Mouse (Mus musculus) retina, postnatal 1 day (tissue): ENCODE data around the gene Ankfn1.
A peak's percentile ranks its signal among the peaks of the same experiment; 100 is the strongest.

Experiments used
- DNase-seq: peaks from one replicate; pipeline ENCODE4 v3.0.0-alpha.2; 2012

The Ankfn1 gene

DNA sequence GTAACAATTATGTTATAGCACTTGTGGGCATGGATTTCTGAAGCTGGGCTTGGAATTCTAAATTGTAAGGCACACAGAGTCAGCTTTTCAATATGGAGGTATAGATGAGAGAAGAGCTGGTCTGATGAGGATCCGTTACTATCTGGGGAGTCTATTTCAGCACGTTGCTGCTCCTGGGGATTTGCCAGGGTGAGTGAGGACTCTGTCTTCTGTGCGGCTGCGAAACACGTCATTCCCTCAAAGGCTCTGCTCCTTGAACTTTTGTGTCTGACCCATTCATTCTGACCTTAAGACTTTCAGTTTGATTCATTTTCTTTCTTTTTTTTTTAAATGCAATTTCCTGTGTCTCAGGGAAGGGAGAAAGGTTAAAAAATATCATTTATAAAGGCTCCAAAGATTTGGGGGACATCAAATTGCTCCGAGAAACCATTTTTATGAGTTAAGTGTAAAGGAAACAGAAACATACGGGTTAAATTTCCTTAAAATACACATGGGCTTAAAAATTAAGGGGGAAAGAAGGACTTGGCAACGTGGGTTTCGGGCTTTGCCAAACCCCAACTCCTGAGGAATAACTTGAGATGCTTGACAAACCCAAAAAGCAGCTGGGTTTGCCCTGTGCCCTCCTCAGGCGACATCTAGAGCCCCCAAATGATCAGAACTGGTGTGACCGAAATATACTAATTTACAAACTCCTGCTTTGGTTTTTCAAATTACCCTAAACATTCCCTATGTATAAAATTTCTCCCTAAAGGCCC is 207.9 kb downstream of the Ankfn1 start:
- no peak for DNase-seq

DNA sequence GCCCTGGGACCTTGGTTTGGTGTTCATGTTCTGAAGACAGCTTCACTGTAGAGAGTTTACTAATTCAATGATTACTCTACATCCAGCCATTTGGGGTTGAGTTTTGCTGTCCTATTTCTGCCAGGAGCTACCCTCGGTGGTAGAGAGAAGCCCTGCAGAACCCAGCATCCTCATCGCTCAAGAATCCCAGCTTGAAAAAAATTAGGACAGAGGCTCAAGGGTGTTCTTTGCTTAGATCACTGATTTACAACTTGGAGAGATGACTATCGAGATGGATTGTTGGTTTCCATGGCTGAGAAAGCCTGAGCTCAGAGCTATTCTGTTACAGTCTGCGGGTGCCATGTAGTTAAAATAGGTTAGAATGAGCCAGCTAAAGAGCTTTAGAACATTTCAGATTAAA is 209.2 kb downstream of the Ankfn1 start:
- no peak for DNase-seq

DNA sequence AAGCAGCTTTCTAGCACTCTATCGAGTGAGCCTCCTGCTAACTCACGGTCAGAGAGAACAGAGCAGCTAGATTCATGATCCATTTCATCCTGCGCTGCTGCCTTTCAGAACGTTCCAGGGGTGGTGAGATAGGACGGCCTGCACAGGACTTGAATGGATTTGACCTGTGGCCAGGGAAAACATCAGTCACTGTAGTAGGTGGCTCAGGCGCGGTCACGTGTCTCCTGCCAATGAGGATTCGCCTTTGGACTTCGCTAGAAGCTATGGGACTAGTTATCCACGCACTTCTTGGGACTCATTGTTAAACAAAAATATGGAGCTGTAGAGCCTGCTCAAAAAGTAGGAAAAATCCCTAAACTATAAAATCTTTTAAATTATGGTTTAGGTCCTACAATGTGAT is 226.0 kb downstream of the Ankfn1 start:
- no peak for DNase-seq

DNA sequence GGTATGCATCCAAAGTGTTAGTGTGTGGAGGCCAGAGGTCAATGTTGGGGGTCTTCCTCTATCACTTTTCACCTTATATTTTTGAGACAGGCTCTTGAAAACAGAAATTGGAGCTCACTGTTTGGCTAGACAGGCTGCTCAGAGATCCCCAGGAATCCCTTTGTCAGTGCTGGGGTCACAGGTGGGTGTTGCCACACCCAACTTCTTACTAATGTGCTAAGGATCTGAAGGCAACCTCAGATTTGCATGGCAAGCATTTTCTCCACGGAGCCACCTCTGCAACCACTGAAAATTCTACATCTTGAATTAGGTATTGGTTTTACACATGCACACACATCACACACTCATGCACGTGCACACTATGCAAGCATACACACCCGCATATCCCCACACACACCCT is 226.5 kb downstream of the Ankfn1 start:
- no peak for DNase-seq

- no peak for DNase-seq
These were observed 228.7 kb downstream of the Ankfn1 start for GRCm38 (mm10) chr11:89548786-89549185.

DNA sequence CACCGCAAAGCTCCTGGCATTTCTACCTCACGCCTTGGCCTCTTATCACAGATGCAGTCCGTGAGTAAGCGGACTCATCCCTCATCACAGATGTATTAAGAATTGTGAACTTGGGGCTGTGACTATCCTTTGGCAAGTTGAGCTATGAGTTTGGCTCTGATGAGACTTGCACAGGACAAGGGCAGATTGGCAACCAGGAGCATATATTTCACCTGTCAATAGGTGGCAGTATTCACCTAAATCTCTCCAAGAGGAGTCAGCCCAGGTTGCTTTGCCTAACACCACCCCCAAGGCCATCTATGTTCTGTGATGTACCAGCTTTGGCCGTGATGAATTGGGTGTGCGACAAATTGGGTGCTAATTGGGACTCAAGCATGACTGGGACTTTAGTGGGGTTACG is 231.3 kb downstream of the Ankfn1 start:
- peak; percentile 75 for DNase-seq

DNA sequence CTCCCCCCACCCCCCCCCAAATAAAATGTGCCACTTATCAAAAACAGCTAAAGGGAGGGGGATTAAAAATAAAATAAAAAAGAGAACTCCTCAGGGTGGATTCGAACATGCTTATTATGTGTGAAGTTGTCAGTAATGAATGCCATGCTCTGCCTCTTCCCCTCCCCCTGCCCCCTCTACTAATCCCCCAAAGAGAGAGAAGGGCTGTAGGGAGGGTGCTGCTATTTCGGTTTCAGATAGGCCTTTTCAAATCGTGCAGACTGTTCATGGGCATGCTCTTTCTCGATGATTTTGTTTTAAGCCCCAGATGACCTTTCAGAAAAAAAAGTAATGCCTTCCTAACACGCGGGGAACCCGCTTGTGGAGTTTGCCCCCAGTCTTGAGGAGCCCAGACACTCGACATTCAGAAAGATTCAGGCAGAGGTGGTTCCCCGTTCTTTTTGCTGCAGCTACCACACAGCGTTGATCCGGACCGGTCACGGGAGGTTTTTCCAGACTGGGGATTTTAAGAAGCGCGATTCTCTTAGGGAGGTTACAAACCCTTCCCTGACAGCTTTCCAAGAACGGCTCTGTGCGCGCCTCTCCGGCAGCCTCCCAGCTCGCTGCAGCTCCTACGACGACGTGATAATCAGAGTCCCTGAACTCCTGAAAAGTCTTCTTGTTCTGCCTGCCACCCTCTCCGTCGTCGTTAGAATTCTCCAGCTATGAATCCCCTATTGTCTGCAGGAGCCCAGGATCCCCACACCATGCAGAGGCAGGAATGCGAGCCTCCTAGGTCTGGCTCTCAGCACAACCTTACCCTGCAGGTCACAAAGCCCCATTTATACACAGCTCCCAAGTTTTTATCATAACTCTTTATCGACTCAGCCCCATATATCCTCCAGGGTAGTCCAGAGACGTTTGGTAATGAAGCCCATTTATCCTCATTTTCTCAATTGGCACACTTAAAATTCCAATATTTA is 232.3 kb downstream of the Ankfn1 start:
- DNase-seq = peak; percentile 55

DNA sequence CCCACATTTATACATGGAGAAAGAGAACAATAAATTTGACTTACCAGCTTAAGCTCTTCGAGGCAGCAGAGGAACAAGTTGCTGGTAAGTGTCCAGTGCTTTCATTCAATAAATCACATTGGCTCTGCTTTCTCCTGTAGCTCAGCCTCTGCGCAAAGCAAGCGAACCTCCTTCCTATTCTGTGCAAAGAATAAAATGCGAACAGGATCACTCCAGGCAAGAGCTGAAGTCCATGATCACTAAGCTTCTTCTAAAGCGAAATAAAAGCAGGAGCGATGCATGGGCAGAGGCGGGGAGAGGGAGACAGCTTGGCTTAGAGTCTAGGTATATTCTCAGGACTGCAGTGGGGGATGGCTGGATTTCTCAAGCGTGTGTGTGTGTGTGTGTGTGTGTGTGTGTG is 239.1 kb downstream of the Ankfn1 start:
- no peak for DNase-seq

GRCm38 (mm10) chr11:89527800-89528430 is 249.5 kb downstream of the Ankfn1 start:
- DNase-seq = peak; percentile 61

DNA sequence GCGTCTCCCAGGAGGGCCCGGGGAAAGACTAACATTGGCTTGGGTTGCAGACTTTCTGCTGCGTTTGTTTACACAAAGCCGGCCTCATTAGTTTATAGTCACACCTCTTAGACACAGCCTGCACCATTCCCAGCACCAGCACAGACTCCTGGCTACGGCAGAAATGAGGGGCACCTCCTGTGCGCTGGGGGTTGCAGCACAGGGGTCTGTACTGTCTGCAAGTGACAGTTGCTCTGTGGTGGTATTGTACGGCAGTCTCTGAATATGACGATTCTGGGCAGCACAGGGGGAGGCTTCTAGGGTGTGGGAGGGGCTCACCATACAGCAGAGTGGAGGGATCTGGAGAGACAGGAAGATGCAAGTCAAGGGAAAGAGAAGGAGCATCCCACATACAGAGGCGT is 262.0 kb downstream of the Ankfn1 start:
- DNase-seq = no peak

- DNase-seq = peak; percentile 63
These were observed 268.7 kb downstream of the Ankfn1 start for GRCm38 (mm10) chr11:89508675-89509324.

GRCm38 (mm10) chr11:89506595-89507245 is 270.7 kb downstream of the Ankfn1 start:
- no peak for DNase-seq

GRCm38 (mm10) chr11:89505046-89505445 is 272.4 kb downstream of the Ankfn1 start:
- DNase-seq = no peak

GRCm38 (mm10) chr11:89501796-89502195 is 275.7 kb downstream of the Ankfn1 start:
- peak; percentile 68 for DNase-seq

- DNase-seq = no peak
These were observed 276.5 kb downstream of the Ankfn1 start for GRCm38 (mm10) chr11:89500961-89501360.

GRCm38 (mm10) chr11:89481084-89481483 is 296.4 kb downstream of the Ankfn1 start:
- no peak for DNase-seq

DNA sequence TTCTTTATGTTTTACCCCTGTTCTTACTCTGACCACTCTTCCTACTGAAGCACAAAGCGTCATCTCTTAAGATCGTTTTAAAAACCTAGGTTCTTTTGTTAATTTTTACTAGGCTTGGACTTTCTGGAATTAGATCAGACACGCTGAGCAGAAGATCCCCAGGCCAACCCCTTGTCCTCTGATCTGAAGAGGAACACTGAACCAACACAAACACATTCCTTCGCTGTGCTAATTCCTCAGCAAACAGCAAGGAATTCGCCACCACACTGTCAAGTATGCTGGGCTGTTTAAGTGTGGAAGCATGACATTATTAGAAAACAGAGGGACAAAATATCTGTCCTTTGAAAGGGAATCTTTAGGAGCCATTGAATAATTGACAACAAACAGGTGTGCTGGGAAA is 300.5 kb downstream of the Ankfn1 start:
- no peak for DNase-seq

DNA sequence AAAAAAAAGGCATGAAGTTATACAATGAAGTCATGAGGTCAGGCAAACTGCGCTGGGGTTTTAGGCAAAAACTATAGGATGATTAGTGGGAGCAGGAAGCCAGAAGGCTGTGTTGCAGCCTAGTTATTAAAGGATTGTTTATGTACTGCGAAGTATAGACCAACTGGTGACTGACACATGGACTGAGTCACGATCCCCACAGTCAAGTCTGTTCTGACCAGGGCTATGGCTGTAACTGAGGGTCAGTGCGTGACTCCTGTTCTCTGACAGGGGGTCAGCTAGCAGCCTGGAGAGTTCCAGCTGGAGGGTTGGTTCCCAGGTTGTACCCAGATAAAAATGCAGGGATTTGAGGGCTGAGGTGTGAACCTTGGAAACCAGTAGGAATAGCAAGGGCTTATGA is 301.4 kb downstream of the Ankfn1 start:
- no peak for DNase-seq

GRCm38 (mm10) chr11:89472871-89473270 is 304.6 kb downstream of the Ankfn1 start:
- DNase-seq = no peak

DNA sequence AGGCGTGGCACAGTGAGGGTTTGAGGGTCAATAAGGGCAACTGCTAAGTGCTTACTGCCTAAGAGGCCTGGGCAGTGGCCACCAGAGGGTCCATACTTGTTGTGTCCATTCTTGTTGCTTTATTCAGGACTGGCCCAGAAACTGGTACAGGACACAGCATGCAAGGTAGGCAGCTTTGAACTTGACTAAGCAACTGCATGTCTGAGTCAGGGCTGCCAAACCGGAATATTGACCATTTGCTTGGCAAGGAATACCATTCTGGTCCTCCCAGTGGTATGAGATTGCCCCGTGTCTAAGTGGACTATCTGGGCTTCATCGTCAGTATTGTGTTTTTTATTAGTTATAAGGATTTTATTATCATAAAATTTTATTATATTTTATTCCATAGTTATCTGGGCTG is 312.1 kb downstream of the Ankfn1 start:
- no peak for DNase-seq

DNA sequence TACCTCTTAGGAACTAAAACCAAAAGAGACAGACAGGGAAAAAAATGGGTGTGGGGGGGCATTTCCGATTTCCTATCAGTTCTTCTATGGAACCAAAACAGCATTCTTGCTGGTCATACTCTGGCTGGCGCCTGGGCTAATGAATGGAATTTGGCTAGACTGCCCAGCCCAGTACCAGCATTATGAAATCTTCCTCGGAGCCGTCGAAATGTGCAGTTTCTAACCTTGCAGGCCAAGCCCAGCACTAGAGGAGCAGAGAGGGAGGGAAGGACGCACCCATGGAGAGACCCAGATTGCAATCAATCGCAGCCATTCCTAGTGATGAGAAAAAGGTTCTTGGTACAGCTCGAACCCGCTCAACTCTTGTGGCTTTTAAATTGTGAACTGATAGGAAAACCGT is 315.2 kb downstream of the Ankfn1 start:
- no peak for DNase-seq

GRCm38 (mm10) chr11:89459437-89459836 is 318.0 kb downstream of the Ankfn1 start:
- DNase-seq = no peak
